Mouse (Mus musculus) lung, embryonic 14.5 days (tissue): ENCODE data around the gene Cox10. TPM values are rescaled to one million over a fixed set of nuclear protein-coding genes. Genes with fewer than 3 reads are reported as not detected.

Source experiments
- ATAC-seq: fragments of 200-750 bp; cut with Nextera tagmentation; 2 replicates; pipeline ENCODE4 v1.8.0; 2017; ENCODE audit warnings: mild to moderate bottlenecking, moderate TSS enrichment, moderate library complexity; ENCODE audit not compliant: insufficient read depth
- DNase-seq: peaks from one replicate; pipeline ENCODE4 v3.0.0-alpha.2; 2015
- H3K27ac ChIP-seq: fragments of 300-500 bp; sonication (generic); 2 replicates; pipeline ENCODE4 v1.5.1; 2014; ENCODE audit warnings: low read depth, mild to moderate bottlenecking, moderate library complexity
- H3K27me3 ChIP-seq: fragments of 300-500 bp; sonication (generic); 2 replicates; pipeline ENCODE4 v1.6.1; 2014; ENCODE audit warnings: low read length, control low read depth; ENCODE audit not compliant: insufficient read depth
- H3K36me3 ChIP-seq: fragments of 300-500 bp; sonication (generic); 2 replicates; pipeline ENCODE4 v1.6.1; 2014; ENCODE audit warnings: control low read depth; ENCODE audit not compliant: insufficient read depth
- H3K4me1 ChIP-seq: fragments of 300-500 bp; sonication (generic); 2 replicates; pipeline ENCODE4 v1.6.1; 2014; ENCODE audit warnings: antibody characterized with exemption, control low read depth; ENCODE audit not compliant: insufficient read depth
- H3K4me2 ChIP-seq: fragments of 300-500 bp; sonication (generic); 2 replicates; pipeline ENCODE4 v1.6.1; 2014; ENCODE audit warnings: mild to moderate bottlenecking
- H3K4me3 ChIP-seq: fragments of 300-500 bp; sonication (generic); 2 replicates; pipeline ENCODE4 v1.5.1; 2014; ENCODE audit warnings: low read depth, low read length
- H3K9ac ChIP-seq: fragments of 300-500 bp; sonication (generic); 2 replicates; pipeline ENCODE4 v1.6.1; 2014
- H3K9me3 ChIP-seq: fragments of 300-500 bp; sonication (generic); 2 replicates; pipeline ENCODE4 v1.6.1; 2016; ENCODE audit warnings: low read depth, low read length, control low read depth
- CTCF ChIP-seq: IDR thresholded peaks from 2 replicates; pipeline ENCODE4 v1.5.1; 2016; ENCODE audit warnings: antibody characterized with exemption, low read depth
- WGBS: fragments of 180-500 bp; shearing (Covaris S2); extraction: QIAGEN DNeasy Blood & Tissue Kit; methylation state at CpG from one replicate; pipeline ENCODE4 v1.1.7; 2014; 5-methylcytosine and 5-hydroxymethylcytosine counted together
- polyA plus RNA-seq: library from polyadenylated mRNA; unstranded; fragments of >200 nt; fragmentation: Nextera tagmentation; extraction: Ambion mirVana; gene quantifications from 2 replicates; pipeline ENCODE4 v1.2.1, GENCODE M21; 2014

Gene Cox10
- polyA plus RNA-seq, 1 experiment from 2014 or later, result 27.3 TPM

- H3K36me3 ChIP-seq, result peaks cover 26% of the 10 kb centered on the region
- H3K4me1 ChIP-seq, result no peaks in the 10 kb centered on the region
Observed at GRCm38 (mm10) chr11:64066001-64066400, 13.3 kb downstream of the Cox10 start.

GRCm38 (mm10) chr11:64063130-64063529, 16.1 kb downstream of the Cox10 start:
- DNase-seq, result no peak
- peaks cover 17% of the 10 kb centered on the region; the same call in 1 of the 2 replicates for H3K36me3 ChIP-seq
- no peak for TF ChIP-seq CTCF
- ATAC-seq, result no peak
- H3K4me3 ChIP-seq, result no peak overlapping the region
- 78% methylated on average over 3 of the region's 3 CpGs for WGBS
- H3K27me3 ChIP-seq, result no peaks in the 10 kb centered on the region
- no peaks in the 10 kb centered on the region for H3K9me3 ChIP-seq
- no peak overlapping the region for H3K4me2 ChIP-seq
- H3K9ac ChIP-seq, result no peak overlapping the region
- no peak overlapping the region for H3K27ac ChIP-seq
- no peaks in the 10 kb centered on the region for H3K4me1 ChIP-seq

More at GRCm38 (mm10) chr11:64066001-64066400, 13.3 kb downstream of the Cox10 start:
- ATAC-seq (no peak), DNase-seq (no peak)
- no peaks in the 10 kb centered on the region for H3K27me3 ChIP-seq
- WGBS, result 94% methylated on average over 2 of the region's 2 CpGs
- no peak overlapping the region for H3K4me2 ChIP-seq
- H3K9ac ChIP-seq, result no peak overlapping the region
- H3K9me3 ChIP-seq, result no peaks in the 10 kb centered on the region
- TF ChIP-seq CTCF, result no peak
- H3K4me3 ChIP-seq, result no peak overlapping the region
- no peak overlapping the region for H3K27ac ChIP-seq

DNA sequence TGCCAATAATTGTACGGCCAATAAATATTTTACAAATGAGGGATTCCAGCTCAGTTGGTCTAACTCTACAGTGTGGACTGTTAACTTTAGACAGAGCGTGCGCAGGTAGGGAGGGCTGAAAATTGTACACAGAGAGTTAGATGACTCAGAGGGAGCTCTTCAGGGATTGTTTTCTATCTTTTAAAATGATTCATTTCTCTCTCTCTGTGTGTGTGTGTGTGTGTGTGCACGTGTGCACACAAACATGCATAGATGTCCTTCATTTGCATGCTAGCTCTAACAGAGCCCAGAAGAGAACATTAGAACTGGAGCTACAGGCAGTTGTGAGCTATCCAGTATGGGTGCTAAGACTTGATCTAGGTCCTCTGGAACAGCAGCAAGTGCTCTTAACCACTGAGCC, 17.0 kb downstream of the Cox10 start:
- no peak for TF ChIP-seq CTCF
- H3K9ac ChIP-seq, result no peak overlapping the region
- H3K4me3 ChIP-seq, result no peak overlapping the region
- ATAC-seq, result no peak
- H3K27ac ChIP-seq, result no peak overlapping the region
- H3K4me1 ChIP-seq, result no peaks in the 10 kb centered on the region
- H3K27me3 ChIP-seq, result no peaks in the 10 kb centered on the region
- H3K36me3 ChIP-seq, result peaks cover 9% of the 10 kb centered on the region; the same call in 1 of the 2 replicates
- H3K4me2 ChIP-seq, result no peak overlapping the region
- WGBS, result 90% methylated on average over 4 of the region's 4 CpGs
- H3K9me3 ChIP-seq, result no peaks in the 10 kb centered on the region
- DNase-seq, result no peak

DNA sequence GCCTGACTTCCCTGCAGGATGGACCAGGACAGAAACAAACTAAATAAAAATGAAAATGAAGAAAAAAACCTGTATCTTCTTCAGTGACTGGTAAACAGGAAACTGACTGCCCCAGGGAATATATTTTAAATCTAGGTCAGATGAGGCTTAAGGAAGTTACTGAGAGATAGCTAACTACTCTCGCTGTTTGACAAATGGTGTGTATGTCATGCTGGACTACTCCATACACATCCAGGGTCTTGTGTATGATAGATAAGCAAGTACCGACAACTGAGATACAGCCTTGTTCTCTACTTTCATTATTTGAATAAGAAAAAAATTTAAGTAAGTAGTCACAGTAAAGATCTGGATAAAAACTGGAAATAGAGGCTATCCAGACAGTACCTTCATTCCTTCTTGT, 20.0 kb downstream of the Cox10 start:
- Histone ChIP-seq H3K4me1 (no peaks in the 10 kb centered on the region), H3K27me3 (no peaks in the 10 kb centered on the region), H3K9ac (no peak overlapping the region), H3K27ac (no peak overlapping the region), H3K36me3 (no peaks in the 10 kb centered on the region; the same call in 1 of the 2 replicates), H3K4me3 (no peak overlapping the region), H3K4me2 (no peak overlapping the region), H3K9me3 (no peaks in the 10 kb centered on the region)
- no peak for ATAC-seq
- 83% methylated on average over 2 of the region's 2 CpGs for WGBS
- DNase-seq, result no peak
- TF ChIP-seq CTCF, result no peak

GRCm38 (mm10) chr11:64058474-64058873, 20.8 kb downstream of the Cox10 start:
- no peak overlapping the region for H3K4me2 ChIP-seq
- no peak for ATAC-seq
- no peaks in the 10 kb centered on the region for H3K27me3 ChIP-seq
- H3K27ac ChIP-seq, result no peak overlapping the region
- H3K4me1 ChIP-seq, result no peaks in the 10 kb centered on the region
- DNase-seq, result no peak
- no peak overlapping the region for H3K4me3 ChIP-seq
- TF ChIP-seq CTCF, result no peak
- H3K9ac ChIP-seq, result no peak overlapping the region
- WGBS, result 94% methylated on average over 3 of the region's 3 CpGs
- no peaks in the 10 kb centered on the region; the same call in 1 of the 2 replicates for H3K36me3 ChIP-seq
- H3K9me3 ChIP-seq, result no peaks in the 10 kb centered on the region

GRCm38 (mm10) chr11:64053371-64053770, 25.9 kb downstream of the Cox10 start:
- Histone ChIP-seq H3K27ac (no peak overlapping the region), H3K9me3 (no peaks in the 10 kb centered on the region), H3K9ac (no peak overlapping the region), H3K27me3 (no peaks in the 10 kb centered on the region), H3K4me1 (no peaks in the 10 kb centered on the region), H3K36me3 (no peaks in the 10 kb centered on the region), H3K4me2 (no peak overlapping the region), H3K4me3 (no peak overlapping the region)
- ATAC-seq (no peak), DNase-seq (no peak)
- no peak for TF ChIP-seq CTCF
- 79% methylated on average over 5 of the region's 5 CpGs for WGBS

GRCm38 (mm10) chr11:64051195-64051968, 27.9 kb downstream of the Cox10 start:
- WGBS, result 38% methylated on average over 9 of the region's 9 CpGs
- Histone ChIP-seq H3K27me3 (no peaks in the 10 kb centered on the region), H3K4me2 (no peak overlapping the region), H3K9me3 (no peaks in the 10 kb centered on the region), H3K4me1 (no peaks in the 10 kb centered on the region), H3K4me3 (no peak overlapping the region), H3K27ac (no peak overlapping the region), H3K36me3 (no peaks in the 10 kb centered on the region), H3K9ac (no peak overlapping the region)
- no peak for TF ChIP-seq CTCF
- no peak for DNase-seq
- ATAC-seq, result no peak
